Mouse (Mus musculus) right cerebral cortex, postnatal 10 days (tissue): ENCODE results near the gene Ilk.
A peak's percentile ranks its signal among the peaks of the same experiment; 100 is the strongest.

Experiments used
- DNase-seq, 2 experiments: peaks; one replicate each; pipeline ENCODE4 v3.0.0; 2021; ENCODE audit warnings: low spot score in 2 of 2

The Ilk gene

DNA sequence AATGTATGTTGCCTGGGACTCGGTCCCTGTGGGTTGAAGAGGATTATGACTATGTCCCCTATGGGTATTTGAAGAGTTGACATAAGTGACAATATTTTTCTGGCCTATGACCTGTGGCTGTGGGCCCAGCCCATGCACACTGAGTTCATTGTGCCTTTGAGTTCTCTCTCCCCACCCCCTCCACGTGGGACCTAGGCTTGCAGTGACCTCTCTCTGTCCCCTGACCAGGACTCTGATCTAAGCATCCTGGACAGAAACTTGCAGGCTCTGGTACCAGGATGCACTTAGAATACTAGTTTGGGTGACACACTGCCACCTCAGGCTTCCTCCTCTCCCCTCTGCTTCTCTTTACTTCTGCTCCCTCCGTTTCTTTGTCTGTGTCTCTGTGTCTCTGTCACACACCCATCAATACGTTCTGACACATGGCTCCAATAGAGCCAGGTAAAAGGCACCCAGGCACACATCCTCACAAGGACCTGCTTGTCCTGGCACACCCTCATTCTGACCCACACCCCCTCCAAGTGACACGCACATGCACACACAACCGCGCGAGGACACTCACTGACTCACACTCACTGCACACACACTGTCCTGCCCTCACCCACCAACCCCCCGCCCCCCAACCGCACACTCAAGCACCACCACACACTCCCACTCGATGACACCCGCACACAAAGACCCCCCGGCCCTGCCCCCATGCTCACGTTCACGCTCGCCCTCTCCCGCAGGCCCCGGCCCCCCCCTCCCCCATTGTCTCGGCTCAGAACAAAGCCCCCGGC, 50.3 kb downstream of the Ilk start:
- peak in 1 of 2 experiments; percentile 51 for DNase-seq

DNA sequence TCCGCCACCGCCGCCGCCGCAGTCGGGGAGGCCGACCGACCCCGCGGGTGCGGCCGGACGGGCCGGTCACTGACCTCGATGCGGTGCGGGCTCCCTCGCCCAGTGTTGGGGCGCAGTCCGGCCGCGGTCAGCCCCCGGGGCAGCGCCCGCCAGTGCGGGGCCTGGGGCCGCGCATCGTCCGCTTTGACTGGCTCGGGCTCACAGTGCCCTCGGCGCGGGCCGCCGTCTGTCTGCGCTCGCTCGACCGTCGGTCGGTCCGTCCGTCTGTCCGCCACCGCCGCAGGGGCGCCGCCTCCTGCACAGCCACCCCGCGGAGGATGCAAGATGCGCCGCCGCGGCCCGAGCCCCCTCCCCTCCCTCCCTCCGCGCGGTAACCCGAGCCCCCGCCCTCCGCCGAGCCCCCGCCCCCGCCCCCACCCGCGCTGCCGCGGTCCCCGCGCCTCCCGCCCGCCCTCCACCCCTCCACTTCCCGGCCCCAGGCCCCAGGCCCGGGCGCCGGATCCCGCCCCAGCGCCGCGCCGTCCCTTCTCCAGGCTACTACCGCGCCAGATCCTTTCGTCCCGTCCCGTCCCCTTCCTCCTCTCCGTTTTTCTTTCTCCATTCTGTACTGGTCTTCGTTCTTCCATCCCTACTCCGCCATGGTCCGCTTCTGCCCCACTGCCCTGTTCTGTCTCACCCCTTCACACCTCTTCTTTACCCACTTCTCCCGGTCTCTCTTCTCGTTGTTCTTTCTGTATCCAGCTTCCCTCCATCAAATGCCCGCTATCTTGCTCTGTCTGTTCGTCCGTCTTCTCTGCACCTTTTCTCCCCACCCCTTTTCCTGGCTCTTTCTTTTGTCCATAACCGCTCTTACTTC, 51.1 kb downstream of the Ilk start, which contains the start of gene Dchs1:
Gene Dchs1, minus strand, starts transcription at position 370 of the 856 bp plus-strand sequence.
- peak in 1 of 2 experiments; percentile 56 for DNase-seq

DNA sequence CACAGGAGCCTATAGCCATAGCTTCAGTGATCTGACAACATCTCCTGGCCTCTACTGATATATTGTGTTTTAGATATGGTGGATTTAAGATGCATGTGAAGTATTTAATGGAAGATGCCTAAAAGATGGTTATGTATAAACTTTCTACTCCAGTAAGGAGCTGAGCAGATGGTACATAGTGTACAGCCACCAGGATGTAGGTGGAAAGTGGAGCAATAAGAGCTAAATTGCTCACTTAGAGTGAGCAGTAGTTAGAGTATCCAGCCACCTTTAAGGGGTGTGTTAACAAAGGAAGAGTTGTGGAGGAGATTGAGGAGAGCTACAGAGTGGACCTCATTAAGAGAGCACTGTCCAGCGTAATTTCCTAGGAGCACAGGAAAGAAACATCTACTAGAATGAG, 54.8 kb downstream of the Ilk start:
- DNase-seq: no peak
